Mouse (Mus musculus) hindbrain, embryonic 16.5 days (tissue): ENCODE measurements around the gene Gm3020. TPM values are rescaled to one million over a fixed set of nuclear protein-coding genes. Genes with fewer than 3 reads are reported as not detected.
"Not testable (repeated sequence)": the region's sequence is repeated elsewhere in the genome, so short reads cannot be mapped to it uniquely, and the experiment has no call there.

ENCODE experiments used
- ATAC-seq: fragments of 200-750 bp; cut with Nextera tagmentation; 2 replicates; pipeline ENCODE4 v1.8.0; 2017; ENCODE audit warnings: moderate TSS enrichment, moderate library complexity
- H3K27ac ChIP-seq: fragments of 300-500 bp; sonication (generic); 2 replicates; pipeline ENCODE4 v1.5.1; 2014; ENCODE audit warnings: low read depth, mild to moderate bottlenecking, control low read depth, low read length, moderate library complexity
- H3K27me3 ChIP-seq: fragments of 300-500 bp; sonication (generic); replicated peaks from 2 replicates; pipeline ENCODE4 v1.6.1; 2014; ENCODE audit warnings: low read length; ENCODE audit not compliant: control insufficient read depth, insufficient read depth
- H3K36me3 ChIP-seq: fragments of 300-500 bp; sonication (generic); 2 replicates; pipeline ENCODE4 v1.6.1; 2014; ENCODE audit warnings: mild to moderate bottlenecking, low read length, moderate library complexity, mixed read lengths; ENCODE audit not compliant: control insufficient read depth, insufficient read depth
- H3K4me1 ChIP-seq: fragments of 300-500 bp; sonication (generic); 2 replicates; pipeline ENCODE4 v1.6.1; 2014; ENCODE audit warnings: low read depth, low read length; ENCODE audit not compliant: control insufficient read depth, insufficient read depth
- H3K4me2 ChIP-seq: fragments of 300-500 bp; sonication (generic); 2 replicates; pipeline ENCODE4 v1.6.1; 2014; ENCODE audit warnings: mild to moderate bottlenecking, low read length, control low read depth, moderate library complexity
- H3K4me3 ChIP-seq: fragments of 300-500 bp; sonication (generic); 2 replicates; pipeline ENCODE4 v1.5.1; 2014; ENCODE audit warnings: mild to moderate bottlenecking, low read length, control low read depth, moderate library complexity
- H3K9ac ChIP-seq: fragments of 300-500 bp; sonication (generic); 2 replicates; pipeline ENCODE4 v1.6.1; 2014; ENCODE audit warnings: low read depth, mild to moderate bottlenecking, control low read depth, low read length, moderate library complexity
- H3K9me3 ChIP-seq: fragments of 300-500 bp; sonication (generic); 2 replicates; pipeline ENCODE4 v1.6.1; 2014; ENCODE audit warnings: mild to moderate bottlenecking, low read length, moderate library complexity; ENCODE audit not compliant: control insufficient read depth
- WGBS: fragments of 180-500 bp; shearing (Covaris S2); extraction: QIAGEN DNeasy Blood & Tissue Kit; methylation state at CpG from one replicate; pipeline ENCODE4 v1.1.7; 2014; 5-methylcytosine and 5-hydroxymethylcytosine counted together
- polyA plus RNA-seq: library from polyadenylated mRNA; unstranded; fragments of >200 nt; fragmentation: Nextera tagmentation; extraction: Ambion mirVana; gene quantifications from 2 replicates; pipeline ENCODE4 v1.2.1, GENCODE M21; 2015

The Gm3020 gene
- polyA plus RNA-seq = 19.9 and 23.2 TPM in 2 replicates

DNA sequence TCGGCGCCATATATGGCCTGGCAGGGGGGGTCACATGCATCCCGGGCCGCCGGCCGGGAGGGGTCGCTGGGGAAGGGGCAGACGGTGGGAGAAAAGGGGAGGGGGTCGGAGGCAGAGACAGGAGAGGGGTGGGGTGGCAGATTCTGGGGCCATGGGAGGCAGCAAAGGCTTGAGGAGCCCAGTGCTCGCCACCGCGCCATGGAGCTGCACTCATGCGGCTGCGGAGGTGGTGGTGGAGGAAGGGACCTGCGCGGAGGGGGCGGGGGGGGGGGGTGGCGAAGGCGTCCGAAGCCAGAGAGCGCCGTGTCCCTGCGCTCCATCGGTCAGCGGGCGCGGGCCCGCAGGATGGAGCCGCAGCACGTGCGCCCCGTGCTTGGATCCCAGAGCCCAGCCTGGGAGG, at the start of gene Gm3020:
Gene Gm3020, plus strand, starts transcription at position 301 of the 400 bp plus-strand sequence.
- H3K27ac ChIP-seq = not testable (repeated sequence)

GRCm38 (mm10) chr14:3634212-3634611, 17.6 kb upstream of the Gm3020 start, which contains the start of gene Gm3012:
Gm3012 (plus strand) TSS chr14:3634512.
- not testable (repeated sequence) for H3K9me3 ChIP-seq, H3K4me3 ChIP-seq, H3K4me2 ChIP-seq, H3K4me1 ChIP-seq, H3K27ac ChIP-seq, H3K36me3 ChIP-seq, ATAC-seq, H3K27me3 ChIP-seq, H3K9ac ChIP-seq
- no CpG with 5 or more reads among the region's 2 CpGs for WGBS

More for the DNA sequence above, at the start of gene Gm3020:
- not testable (repeated sequence) for H3K27me3 ChIP-seq, H3K36me3 ChIP-seq, H3K9me3 ChIP-seq, ATAC-seq, H3K4me2 ChIP-seq, H3K4me3 ChIP-seq, H3K9ac ChIP-seq, H3K4me1 ChIP-seq
- WGBS = no CpG with 5 or more reads among the region's 32 CpGs

DNA sequence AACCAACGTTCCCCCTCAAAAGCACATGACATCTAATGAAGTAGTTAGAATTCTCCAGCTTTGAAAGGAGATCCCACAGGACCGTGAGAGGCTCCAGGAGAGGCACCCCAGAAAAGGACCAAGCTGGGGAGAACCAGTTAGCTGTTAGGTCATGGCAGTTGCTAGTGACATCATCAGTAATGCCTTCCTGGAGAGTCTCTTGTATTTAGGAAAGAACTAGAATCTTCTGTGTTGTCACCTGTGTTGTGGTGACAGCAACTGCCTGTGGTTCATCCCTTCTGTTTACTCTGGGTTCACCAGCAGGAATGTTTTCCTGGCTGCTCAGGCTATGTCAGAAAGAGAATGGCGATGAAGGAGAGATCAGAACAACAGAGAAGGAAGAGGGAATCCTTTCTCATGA, 36.7 kb downstream of the Gm3020 start, which contains the start of gene Gm3043:
Gene Gm3043, plus strand, starts transcription at position 301 of the 400 bp plus-strand sequence.
- H3K9ac ChIP-seq, ATAC-seq, H3K36me3 ChIP-seq, H3K4me2 ChIP-seq, H3K4me1 ChIP-seq, H3K27ac ChIP-seq, H3K4me3 ChIP-seq, H3K9me3 ChIP-seq, H3K27me3 ChIP-seq: not testable (repeated sequence)
- no CpG with 5 or more reads among the region's 3 CpGs for WGBS

Other genes with a start within 250 kb of the Gm3020 start
- 19.9 and 23.2 TPM in 2 replicates for gene Gm10409, start 239.4 kb upstream of the Gm3020 start, polyA plus RNA-seq
- 11.2 and 13.9 TPM in 2 replicates for gene Gm3005, start 223.9 kb upstream of the Gm3020 start, polyA plus RNA-seq
- 0.12 TPM in 1 of 2 replicates, not detected in the other for gene Gm10408, start 202.7 kb upstream of the Gm3020 start, polyA plus RNA-seq
- not detected in 2 replicates for gene Gm3012, start 17.5 kb upstream of the Gm3020 start, polyA plus RNA-seq
- gene Gm3043, start 36.8 kb downstream of the Gm3020 start, polyA plus RNA-seq = not detected in 2 replicates
- 5.9 TPM in 2 replicates for gene Gm3002, start 158.0 kb downstream of the Gm3020 start, polyA plus RNA-seq
- not detected in 2 replicates for gene Gm3033, start 194.2 kb downstream of the Gm3020 start, polyA plus RNA-seq
- gene Gm2916, start 232.1 kb downstream of the Gm3020 start, polyA plus RNA-seq = not detected in 2 replicates